Mouse (Mus musculus) erythroblast, embryonic 14.5 days (primary cell): ENCODE results near the gene Nfs1.

ENCODE experiments used
- GATA1 ChIP-seq: IDR thresholded peaks from 2 replicates; pipeline ENCODE4 v1.6.1; 2012; ENCODE audit warnings: low read length, inconsistent platforms, mixed read lengths
- TAL1 ChIP-seq: IDR thresholded peaks from 3 replicates; pipeline ENCODE4 v1.6.1; 2012; ENCODE audit warnings: low read length, inconsistent platforms, mixed read lengths

GRCm38 (mm10) chr2:156193066-156193862, 49.3 kb upstream of the Nfs1 start:
- TF ChIP-seq GATA1 (no peak), TAL1 (no peak)
